ENCODE assay signal across 8 mouse cellular contexts in genomic region chr1:74880785-74881360, GRCm38 (mm10). TPM values are rescaled to one million over a fixed set of nuclear protein-coding genes. Genes with fewer than 3 reads are reported as not detected.
DNase-seq lines count a peak whose midpoint lies in the region; ATAC-seq lines count a peak whose summit lies in the region.

No protein-coding gene starts in this region.

- H3K9ac ChIP-seq in liver, embryonic 11.5 days (ENCODE audit: low read depth, low read length): no peak overlapping the region
- no peak overlapping the region for H3K9ac ChIP-seq in hindbrain, embryonic 13.5 days

- H3K4me2 ChIP-seq in liver, embryonic 11.5 days: no peak overlapping the region
- H3K4me2 ChIP-seq in hindbrain, embryonic 13.5 days: 0 out of 2 replicates have a peak overlapping the region, but pooled peaks have one; percentile 13

- intact Hi-C loops in left cerebral cortex, postnatal 4 days (cut with DNase I): no loop called here

- H3K4me1 ChIP-seq in liver, embryonic 11.5 days (replicated peaks; ENCODE audit: control insufficient read depth, insufficient read depth, low read length): peaks cover 9% of the 10 kb centered on the region; the same call in 1 of the 2 replicates
- H3K4me1 ChIP-seq in forebrain, embryonic 10.5 days: peaks cover 36% of the 10 kb centered on the region
- H3K4me1 ChIP-seq in hindbrain, embryonic 13.5 days (replicated peaks): peaks cover 29% of the 10 kb centered on the region

- H3K4me3 ChIP-seq in liver, embryonic 11.5 days (ENCODE audit: low read depth, low read length): no peak overlapping the region
- no peak overlapping the region for H3K4me3 ChIP-seq in forebrain, embryonic 10.5 days
- no peak overlapping the region for H3K4me3 ChIP-seq in hindbrain, embryonic 13.5 days

- peak; percentile 64 for DNase-seq in liver
- DNase-seq in liver, embryonic 11.5 days (ENCODE audit: low spot score): no peak
- DNase-seq in brain, adult 2 months (ENCODE audit: low read depth, low spot score): peak; percentile 85
- peak; percentile 79 for DNase-seq in forebrain, embryonic 10.5 days (ENCODE audit: extremely low spot score, low spot score)
- DNase-seq in left cerebral cortex, postnatal 4 days: peak; percentile 78
- peak; percentile 41 for DNase-seq in naive thymus-derived CD4-positive, alpha-beta T cell, adult 2 months (ENCODE audit: low read depth)
- DNase-seq in thymus, postnatal 0 days (ENCODE audit: low spot score): peak; percentile 50

- no peak for ATAC-seq in liver, embryonic 11.5 days (replicated peaks; ENCODE audit: low FRiP score)
- ATAC-seq in hindbrain, embryonic 13.5 days (ENCODE audit: low FRiP score): no peak

- H3K9me3 ChIP-seq in liver, embryonic 11.5 days (ENCODE audit: control insufficient read depth, low read length): no peaks in the 10 kb centered on the region
- no peaks in the 10 kb centered on the region for H3K9me3 ChIP-seq in forebrain, embryonic 10.5 days
- H3K9me3 ChIP-seq in hindbrain, embryonic 13.5 days: no peaks in the 10 kb centered on the region

- peaks cover 69% of the 10 kb centered on the region for H3K27me3 ChIP-seq in liver, embryonic 11.5 days (replicated peaks; ENCODE audit: control insufficient read depth, insufficient read depth, low read length)
- H3K27me3 ChIP-seq in forebrain, embryonic 10.5 days (ENCODE audit: poor library complexity, severe bottlenecking): peaks cover 96% of the 10 kb centered on the region
- H3K27me3 ChIP-seq in hindbrain, embryonic 13.5 days: peaks cover 90% of the 10 kb centered on the region

- H3K27ac ChIP-seq in liver, embryonic 11.5 days (ENCODE audit: low read depth, low read length): no peak overlapping the region
- H3K27ac ChIP-seq in forebrain, embryonic 10.5 days: no peak overlapping the region
- H3K27ac ChIP-seq in hindbrain, embryonic 13.5 days: no peak overlapping the region

- no peaks in the 10 kb centered on the region for H3K36me3 ChIP-seq in liver, embryonic 11.5 days (ENCODE audit: control insufficient read depth, insufficient read depth, low read length)
- no peaks in the 10 kb centered on the region for H3K36me3 ChIP-seq in forebrain, embryonic 10.5 days (replicated peaks)
- no peaks in the 10 kb centered on the region for H3K36me3 ChIP-seq in hindbrain, embryonic 13.5 days

- 5% methylated on average over 18 of the region's 18 CpGs for WGBS in liver, embryonic 11.5 days
- whole genome bisulfite sequencing in forebrain, embryonic 10.5 days: 1% methylated on average over 18 of the region's 18 CpGs
- 2% methylated on average over 18 of the region's 18 CpGs for WGBS in hindbrain, embryonic 13.5 days

RNA-seq across cellular contexts. Expression of gene Fev, which starts 4.3 kb away (rescaled TPM):
- 0.23 and 0.31 TPM in 2 replicates for polyA plus RNA-seq in liver, embryonic 11.5 days (2014; fragmentation: Nextera tagmentation; extraction: Ambion mirVana)
- polyA plus RNA-seq in forebrain, embryonic 10.5 days (2016; fragmentation: Nextera tagmentation; extraction: Ambion mirVana): not detected in 2 replicates
- 4.1 and 6.7 TPM in 2 replicates for polyA plus RNA-seq in hindbrain, embryonic 13.5 days (2015; fragmentation: Nextera tagmentation; extraction: Ambion mirVana)
- total RNA-seq in left cerebral cortex, postnatal 4 days (2021): not detected
- not detected in 2 replicates for polyA plus RNA-seq in thymus, postnatal 0 days (2015; fragmentation: Nextera tagmentation; extraction: Ambion mirVana)

RNA-seq across cellular contexts. Expression of gene Cryba2, which starts 12.1 kb away (rescaled TPM):
- polyA plus RNA-seq in liver, embryonic 11.5 days (2014; fragmentation: Nextera tagmentation; extraction: Ambion mirVana): not detected in 2 replicates
- polyA plus RNA-seq in forebrain, embryonic 10.5 days (2016; fragmentation: Nextera tagmentation; extraction: Ambion mirVana): not detected in 2 replicates
- polyA plus RNA-seq in hindbrain, embryonic 13.5 days (2015; fragmentation: Nextera tagmentation; extraction: Ambion mirVana): 2.9 and 4.9 TPM in 2 replicates
- total RNA-seq in left cerebral cortex, postnatal 4 days (2021): not detected
- polyA plus RNA-seq in thymus, postnatal 0 days (2015; fragmentation: Nextera tagmentation; extraction: Ambion mirVana): 0.37 and 1.1 TPM in 2 replicates

RNA-seq across cellular contexts. Expression of gene Cdk5r2, which starts 26.1 kb away (rescaled TPM):
- polyA plus RNA-seq in liver, embryonic 11.5 days (2014; fragmentation: Nextera tagmentation; extraction: Ambion mirVana): 0.35 and 0.36 TPM in 2 replicates
- 0.22 and 0.25 TPM in 2 replicates for polyA plus RNA-seq in forebrain, embryonic 10.5 days (2016; fragmentation: Nextera tagmentation; extraction: Ambion mirVana)
- 6.1 and 6.5 TPM in 2 replicates for polyA plus RNA-seq in hindbrain, embryonic 13.5 days (2015; fragmentation: Nextera tagmentation; extraction: Ambion mirVana)
- 100 to 1,000 TPM; 227 to 230 TPM for total RNA-seq in left cerebral cortex, postnatal 4 days (2021)
- polyA plus RNA-seq in thymus, postnatal 0 days (2015; fragmentation: Nextera tagmentation; extraction: Ambion mirVana): not detected in 2 replicates

RNA-seq across cellular contexts. Expression of gene Cfap65, which starts 54.5 kb away (rescaled TPM):
- not detected in 2 replicates for polyA plus RNA-seq in liver, embryonic 11.5 days (2014; fragmentation: Nextera tagmentation; extraction: Ambion mirVana)
- polyA plus RNA-seq in forebrain, embryonic 10.5 days (2016; fragmentation: Nextera tagmentation; extraction: Ambion mirVana): 0.04 and 0.25 TPM in 2 replicates
- 0.56 and 1.2 TPM in 2 replicates for polyA plus RNA-seq in hindbrain, embryonic 13.5 days (2015; fragmentation: Nextera tagmentation; extraction: Ambion mirVana)
- 1 to 10 TPM; 1.5 to 1.8 TPM for total RNA-seq in left cerebral cortex, postnatal 4 days (2021)
- 0.04 and 0.08 TPM in 2 replicates for polyA plus RNA-seq in thymus, postnatal 0 days (2015; fragmentation: Nextera tagmentation; extraction: Ambion mirVana)
